Mouse (Mus musculus): ENCODE results near the gene Chaf1a. TPM values are rescaled to one million over a fixed set of nuclear protein-coding genes. Genes with fewer than 3 reads are reported as not detected.

Chaf1a gene
- polyA plus RNA-seq, 1 experiment: 0.99 TPM

Other genes with a start within 250 kb of the Chaf1a start
- 1.5 and 1.7 TPM in 2 replicates for gene Zfp119a, start 161.5 kb upstream of the Chaf1a start, polyA plus RNA-seq (2012; ENCODE audit: insufficient read depth, insufficient read length, missing spikeins)
- gene Zfp959, start 148.3 kb upstream of the Chaf1a start, polyA plus RNA-seq (2012; ENCODE audit: insufficient read depth, insufficient read length, missing spikeins): 4.2 and 6.4 TPM in 2 replicates
- 1.3 and 3.3 TPM in 2 replicates for gene Zfp119b, start 90.9 kb upstream of the Chaf1a start, polyA plus RNA-seq (2012; ENCODE audit: insufficient read depth, insufficient read length, missing spikeins)
- gene Ebi3, start 87.8 kb upstream of the Chaf1a start, polyA plus RNA-seq (2012; ENCODE audit: insufficient read depth, insufficient read length, missing spikeins): 0.91 and 2.3 TPM in 2 replicates
- 4.6 and 6.0 TPM in 2 replicates for gene Yju2, start 81.3 kb upstream of the Chaf1a start, polyA plus RNA-seq (2012; ENCODE audit: insufficient read depth, insufficient read length, missing spikeins)
- not detected in 2 replicates for gene Shd, start 70.0 kb upstream of the Chaf1a start, polyA plus RNA-seq (2012; ENCODE audit: insufficient read depth, insufficient read length, missing spikeins)
- 0.59 TPM in 1 of 2 replicates, not detected in the other for gene Fsd1, start 53.9 kb upstream of the Chaf1a start, polyA plus RNA-seq (2012; ENCODE audit: insufficient read depth, insufficient read length, missing spikeins)
- 7.5 and 10.4 TPM in 2 replicates for gene Stap2, start 34.9 kb upstream of the Chaf1a start, polyA plus RNA-seq (2012; ENCODE audit: insufficient read depth, insufficient read length, missing spikeins)
- 43.2 and 52.6 TPM in 2 replicates for gene Mpnd, start 34.7 kb upstream of the Chaf1a start, polyA plus RNA-seq (2012; ENCODE audit: insufficient read depth, insufficient read length, missing spikeins)
- gene Sh3gl1, start 3.8 kb upstream of the Chaf1a start, polyA plus RNA-seq (2012; ENCODE audit: insufficient read depth, insufficient read length, missing spikeins): 14.0 and 16.1 TPM in 2 replicates
- gene Ubxn6, start 34.6 kb downstream of the Chaf1a start, polyA plus RNA-seq (2012; ENCODE audit: insufficient read depth, insufficient read length, missing spikeins): 41.1 and 69.6 TPM in 2 replicates
- gene Hdgfl2, start 39.2 kb downstream of the Chaf1a start, polyA plus RNA-seq (2012; ENCODE audit: insufficient read depth, insufficient read length, missing spikeins): 17.6 and 19.3 TPM in 2 replicates
- gene Plin4, start 69.4 kb downstream of the Chaf1a start, polyA plus RNA-seq (2012; ENCODE audit: insufficient read depth, insufficient read length, missing spikeins): 195 and 205 TPM in 2 replicates
- 138 and 171 TPM in 2 replicates for gene Plin5, start 77.2 kb downstream of the Chaf1a start, polyA plus RNA-seq (2012; ENCODE audit: insufficient read depth, insufficient read length, missing spikeins)
- 61.5 and 101 TPM in 2 replicates for gene Lrg1, start 81.6 kb downstream of the Chaf1a start, polyA plus RNA-seq (2012; ENCODE audit: insufficient read depth, insufficient read length, missing spikeins)
- 1.9 and 5.0 TPM in 2 replicates for gene Sema6b, start 99.9 kb downstream of the Chaf1a start, polyA plus RNA-seq (2012; ENCODE audit: insufficient read depth, insufficient read length, missing spikeins)
- gene Tnfaip8l1, start 122.0 kb downstream of the Chaf1a start, polyA plus RNA-seq (2012; ENCODE audit: insufficient read depth, insufficient read length, missing spikeins): 0.36 and 1.4 TPM in 2 replicates
- gene Mydgf, start 143.5 kb downstream of the Chaf1a start, polyA plus RNA-seq (2012; ENCODE audit: insufficient read depth, insufficient read length, missing spikeins): 30.8 and 30.9 TPM in 2 replicates
- 7.7 and 9.2 TPM in 2 replicates for gene Dpp9, start 178.5 kb downstream of the Chaf1a start, polyA plus RNA-seq (2012; ENCODE audit: insufficient read depth, insufficient read length, missing spikeins)
- gene Fem1a, start 216.4 kb downstream of the Chaf1a start, polyA plus RNA-seq (2012; ENCODE audit: insufficient read depth, insufficient read length, missing spikeins): 16.3 and 18.4 TPM in 2 replicates
- gene Ticam1, start 236.3 kb downstream of the Chaf1a start, polyA plus RNA-seq (2012; ENCODE audit: insufficient read depth, insufficient read length, missing spikeins): 9.2 and 10.5 TPM in 2 replicates